ENCODE assay signal across 10 mouse cellular contexts in the genomic region with DNA sequence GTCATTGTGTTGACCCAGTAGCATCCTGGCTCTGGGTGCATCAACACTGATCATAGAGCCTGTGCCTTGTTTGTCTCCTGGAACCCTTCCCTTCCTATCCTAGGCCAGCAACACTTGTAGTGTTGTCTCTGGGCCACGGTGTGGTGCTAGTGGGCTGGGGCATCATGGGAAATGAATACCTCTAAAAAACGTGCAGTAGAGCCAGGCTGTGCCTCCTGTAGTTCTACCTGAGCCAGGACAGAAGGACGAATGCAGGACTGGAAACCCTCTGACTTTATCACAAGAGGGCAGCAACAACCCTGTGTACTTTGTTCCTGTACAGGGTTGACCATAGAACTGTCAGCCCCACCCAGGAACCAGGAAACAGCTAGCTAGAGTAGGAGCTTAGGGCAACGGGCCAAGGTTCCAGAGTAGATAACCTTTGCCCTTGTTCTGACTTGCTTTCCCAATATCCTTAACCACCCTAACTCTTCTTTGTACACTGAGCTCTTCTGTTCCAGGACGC. TPM values are rescaled to one million over a fixed set of nuclear protein-coding genes. Genes with fewer than 3 reads are reported as not detected.
DNase-seq lines count a peak whose midpoint lies in the region; ATAC-seq and TF ChIP-seq lines count a peak whose summit lies in the region.
"Had no signal": no experiment of that assay in that cellular context is flagged by ENCODE, and none has a peak within 500 bp of the region (broad histone marks: within the 10 kb centered on the region; RNA-seq: fewer than 3 reads in every experiment).

No protein-coding gene starts in this region.

- TF ChIP-seq CTCF in embryonic fibroblast, embryonic 13.5 days (IDR thresholded peaks at IDR 0.05; ENCODE audit: borderline replicate concordance, insufficient read depth, low read length): peak; percentile 22; the same call in 1 of the 2 replicates

- H3K27ac ChIP-seq in embryonic fibroblast, embryonic 13.5 days (ENCODE audit: insufficient read depth, low read length): no peak overlapping the region
- H3K27ac ChIP-seq: embryonic facial prominence, embryonic 12.5 days had no signal

- H3K4me1 ChIP-seq in embryonic fibroblast, embryonic 13.5 days (ENCODE audit: control insufficient read depth, insufficient read depth, low read length): no peaks in the 10 kb centered on the region
- H3K4me1 ChIP-seq: embryonic facial prominence, embryonic 12.5 days had no signal

- peak; percentile 65 to 69 for DNase-seq in urinary bladder, adult 18-20 months (ENCODE audit: low spot score in 2 of 2)
- no peak for DNase-seq in urinary bladder, postnatal 10 days (ENCODE audit: low spot score)
- peak; percentile 73 for DNase-seq in kidney, postnatal 14 days
- DNase-seq in layer of hippocampus, adult 9-10 months (ENCODE audit: low spot score): no peak
- DNase-seq in retina, postnatal 1 day: no peak
- DNase-seq in left cerebral cortex, postnatal 36 days (ENCODE audit: low spot score in 2 of 2): no peak

- TF ChIP-seq POLR2A in embryonic fibroblast, embryonic 13.5 days (IDR thresholded peaks at IDR 0.05; ENCODE audit: low read depth, low read length): no peak

- H3K4me3 ChIP-seq in embryonic fibroblast, embryonic 13.5 days (ENCODE audit: insufficient read depth, low read length): no peak overlapping the region
- H3K4me3 ChIP-seq: embryonic facial prominence, embryonic 12.5 days; myocyte had no signal

- peak; percentile 86 for ATAC-seq in monocyte, adult 5-6 weeks (replicated peaks; ENCODE audit: insufficient number of reproducible peaks, low FRiP score, low TSS enrichment, poor library complexity, severe bottlenecking)

- intact Hi-C loops in left cerebral cortex, postnatal 36 days (cut with DNase I): no loop called here

RNA-seq across cellular contexts. Expression of a gene that starts 41.2 kb away (rescaled TPM):
- 45.7 and 53.7 TPM in 2 replicates for polyA plus RNA-seq in embryonic fibroblast, embryonic 13.5 days (2011; ENCODE audit: insufficient read length, low read depth, missing spikeins)
- total RNA-seq in monocyte, adult 5-6 weeks (2017): 6.9 to 12.6 TPM (median 9.0 TPM) in 3 replicates
- total RNA-seq in left cerebral cortex, postnatal 36 days (2021): 10 to 100 TPM; 22.8 to 24.4 TPM

Comparison
In these comparisons a context has a peak if more than half of its experiments do, and no peak if none do; other contexts are left out.
1. DNase-seq: peak in urinary bladder, adult 18-20 months (2 of 2) and kidney, postnatal 14 days (single experiment); none in urinary bladder, postnatal 10 days (single experiment), layer of hippocampus, adult 9-10 months (single experiment), retina, postnatal 1 day (single experiment) and left cerebral cortex, postnatal 36 days (0 of 2).